Mouse (Mus musculus): ENCODE results near the gene 4932438H23Rik.

DNA sequence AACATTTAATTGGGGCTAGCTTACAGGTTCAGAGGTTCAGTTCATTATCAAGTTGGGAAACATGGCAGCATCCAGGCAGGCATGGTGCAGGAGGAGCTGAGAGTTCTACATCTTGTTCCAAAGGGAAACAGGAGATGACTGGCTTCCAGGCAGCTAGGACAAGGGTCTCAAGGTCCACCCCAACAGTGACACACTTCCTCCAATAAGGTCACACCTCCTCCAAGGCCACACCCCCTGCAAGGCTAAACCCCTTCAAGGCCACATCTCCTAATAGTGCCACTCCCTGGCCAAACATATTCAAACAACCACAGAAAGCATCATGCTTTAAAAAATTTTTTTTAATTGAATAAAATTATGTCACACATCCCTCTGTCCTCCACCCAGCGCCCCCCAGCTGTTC lies 28.9 kb upstream of the 4932438H23Rik start:
- TF ChIP-seq POLR2A (IDR thresholded peaks at IDR 0.05; ENCODE audit: low read depth, low read length) (no peak), CTCF (IDR thresholded peaks at IDR 0.05; ENCODE audit: extremely low read depth, insufficient read depth, insufficient read length, insufficient replicate concordance) (no peak)
